Mouse (Mus musculus) E14TG2a.4 (cell line): ENCODE measurements around the gene Tulp3.

Experiments used
- CTCF ChIP-seq: conservative IDR thresholded peaks from 2 replicates; pipeline ENCODE4 v1.5.1; 2014; ENCODE audit warnings: low read length
- NANOG ChIP-seq: IDR thresholded peaks from 2 replicates; pipeline ENCODE4 v1.6.1; 2014; ENCODE audit warnings: borderline replicate concordance, low read length, mixed read lengths
- POU5F1 ChIP-seq: IDR thresholded peaks from 2 replicates; pipeline ENCODE4 v1.6.1; 2014; ENCODE audit warnings: low read length, borderline replicate concordance

GRCm38 (mm10) chr6:128304801-128305200 is 50.9 kb downstream of the Tulp3 start:
- TF ChIP-seq CTCF: no peak
- no peak for TF ChIP-seq POU5F1
- no peak for TF ChIP-seq NANOG
